Mouse (Mus musculus) forebrain, embryonic 12.5 days (tissue): ENCODE results near the gene Retsat. TPM values are rescaled to one million over a fixed set of nuclear protein-coding genes. Genes with fewer than 3 reads are reported as not detected.

ENCODE experiments used
- ATAC-seq: fragments of 200-750 bp; cut with Nextera tagmentation; 2 replicates; pipeline ENCODE4 v1.8.0; 2017; ENCODE audit warnings: moderate TSS enrichment; ENCODE audit not compliant: low FRiP score
- H3K27ac ChIP-seq: fragments of 300-500 bp; sonication (generic); 2 replicates; pipeline ENCODE4 v1.5.1; 2016; ENCODE audit warnings: mild to moderate bottlenecking
- H3K27me3 ChIP-seq: fragments of 300-500 bp; sonication (generic); 2 replicates; pipeline ENCODE4 v1.6.1; 2016; ENCODE audit warnings: mild to moderate bottlenecking
- H3K36me3 ChIP-seq: fragments of 300-500 bp; sonication (generic); replicated peaks from 2 replicates; pipeline ENCODE4 v1.6.1; 2016; ENCODE audit warnings: mild to moderate bottlenecking
- H3K4me1 ChIP-seq: fragments of 300-500 bp; sonication (generic); 2 replicates; pipeline ENCODE4 v1.6.1; 2016
- H3K4me2 ChIP-seq: fragments of 300-500 bp; sonication (generic); 2 replicates; pipeline ENCODE4 v1.6.1; 2016; ENCODE audit warnings: mild to moderate bottlenecking, moderate library complexity
- H3K4me3 ChIP-seq: fragments of 300-500 bp; sonication (generic); replicated peaks from 2 replicates; pipeline ENCODE4 v1.5.1; 2016; ENCODE audit warnings: mild to moderate bottlenecking
- H3K9ac ChIP-seq: fragments of 300-500 bp; sonication (generic); 2 replicates; pipeline ENCODE4 v1.6.1; 2016; ENCODE audit warnings: mild to moderate bottlenecking
- H3K9me3 ChIP-seq: fragments of 300-500 bp; sonication (generic); 2 replicates; pipeline ENCODE4 v1.6.1; 2016
- WGBS: fragments of 180-500 bp; shearing (Covaris S2); methylation state at CpG from one replicate; pipeline ENCODE4 v1.1.7; 2016; 5-methylcytosine and 5-hydroxymethylcytosine counted together
- polyA plus RNA-seq: library from polyadenylated mRNA; unstranded; fragments of >200 nt; fragmentation: Nextera tagmentation; extraction: Ambion mirVana; gene quantifications from 2 replicates; pipeline ENCODE4 v1.2.1, GENCODE M21; 2016

Retsat gene
- polyA plus RNA-seq, 1 experiment from 2014 or later: 4.6 TPM

DNA sequence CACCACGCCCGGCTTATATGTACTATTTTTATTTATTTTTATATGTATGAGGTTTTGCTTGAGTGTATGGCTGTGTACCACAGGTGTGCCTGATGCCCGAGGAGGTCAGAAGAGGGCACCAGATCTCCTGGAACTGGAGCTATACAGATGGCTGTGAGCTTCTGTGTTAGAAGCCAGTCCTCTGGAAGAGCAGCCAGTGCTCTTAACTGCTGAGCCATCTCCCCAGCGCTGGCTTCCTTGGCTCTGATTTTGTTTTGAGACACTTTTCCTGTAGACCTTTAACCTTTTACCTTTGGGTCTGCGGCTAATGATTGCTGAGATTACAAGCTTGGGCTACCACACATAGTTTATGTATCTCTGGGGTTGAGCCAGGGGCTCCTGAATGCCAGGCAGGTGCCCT lies 30.8 kb upstream of the Retsat start:
- H3K4me3 ChIP-seq: no peak overlapping the region
- peaks cover 6% of the 10 kb centered on the region; the same call in 1 of the 2 replicates for H3K36me3 ChIP-seq
- H3K4me1 ChIP-seq: peaks cover 4% of the 10 kb centered on the region; the same call in 1 of the 2 replicates
- no peak overlapping the region for H3K27ac ChIP-seq
- H3K9ac ChIP-seq: no peak overlapping the region
- ATAC-seq: no peak
- WGBS: 90% methylated on average over 5 of the region's 5 CpGs
- no peaks in the 10 kb centered on the region for H3K9me3 ChIP-seq
- H3K27me3 ChIP-seq: no peaks in the 10 kb centered on the region
- H3K4me2 ChIP-seq: no peak overlapping the region

DNA sequence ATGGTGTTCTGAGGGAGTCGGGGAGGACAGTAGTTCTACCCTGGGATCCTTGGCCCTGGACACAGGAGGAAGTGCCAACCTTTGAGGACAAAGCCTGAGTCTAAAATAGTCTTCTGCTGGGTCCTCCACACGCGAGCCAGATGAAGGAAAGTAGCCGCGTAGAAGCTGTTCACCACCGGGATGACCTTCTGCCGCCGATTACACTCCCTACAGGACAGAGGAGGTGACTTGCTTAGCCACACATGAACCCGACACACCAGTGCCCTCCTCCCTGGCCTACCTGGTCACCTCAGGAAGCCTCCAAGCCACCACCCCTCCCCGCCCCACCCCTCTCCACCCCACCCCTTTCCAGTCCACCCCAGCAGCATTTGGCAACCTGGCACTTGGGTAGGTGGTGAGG lies 29.5 kb upstream of the Retsat start:
- H3K36me3 ChIP-seq: peaks cover 6% of the 10 kb centered on the region
- H3K4me2 ChIP-seq: no peak overlapping the region
- WGBS: 93% methylated on average over 10 of the region's 10 CpGs
- H3K9ac ChIP-seq: no peak overlapping the region
- H3K4me3 ChIP-seq: no peak overlapping the region
- no peak for ATAC-seq
- no peaks in the 10 kb centered on the region for H3K27me3 ChIP-seq
- H3K9me3 ChIP-seq: no peaks in the 10 kb centered on the region
- H3K4me1 ChIP-seq: peaks cover 4% of the 10 kb centered on the region; the same call in 1 of the 2 replicates
- no peak overlapping the region for H3K27ac ChIP-seq

DNA sequence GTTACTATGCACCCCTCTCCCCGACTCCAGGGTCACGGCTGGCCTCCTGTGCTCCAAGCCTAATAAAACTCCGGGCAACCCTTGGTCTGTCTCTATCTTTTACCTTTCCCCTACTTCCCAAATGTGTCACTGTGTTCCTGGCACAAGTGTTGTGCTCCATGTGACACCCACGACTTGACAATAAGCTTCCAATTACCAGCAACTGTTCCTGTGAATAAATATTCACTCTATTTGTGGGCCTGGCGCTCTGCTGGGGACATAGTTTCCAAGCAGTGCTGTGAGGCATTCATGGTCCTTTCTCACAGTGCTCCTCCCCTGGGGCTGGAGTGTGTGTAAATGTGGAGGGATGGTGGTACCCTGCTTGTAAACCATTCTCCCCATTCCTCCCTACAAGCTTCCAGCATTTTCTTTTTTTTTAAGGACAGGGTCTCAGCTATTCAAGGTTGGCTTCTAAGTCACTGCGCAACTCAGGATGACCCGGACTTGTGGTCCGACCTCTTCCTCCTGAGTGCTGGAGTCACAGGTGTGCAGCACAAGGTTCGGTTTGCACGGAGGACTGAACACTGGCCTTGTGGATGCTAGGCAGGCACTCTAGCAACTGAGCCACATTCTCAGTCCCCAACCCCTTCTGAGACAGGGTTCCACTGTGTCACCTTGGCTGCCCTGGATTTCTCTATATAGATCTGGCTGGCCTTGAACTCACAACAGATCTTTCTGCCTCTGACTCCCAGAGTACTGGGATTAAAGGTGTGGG lies 27.5 kb upstream of the Retsat start:
- no peak for ATAC-seq
- 86% methylated on average over 10 of the region's 10 CpGs for WGBS

DNA sequence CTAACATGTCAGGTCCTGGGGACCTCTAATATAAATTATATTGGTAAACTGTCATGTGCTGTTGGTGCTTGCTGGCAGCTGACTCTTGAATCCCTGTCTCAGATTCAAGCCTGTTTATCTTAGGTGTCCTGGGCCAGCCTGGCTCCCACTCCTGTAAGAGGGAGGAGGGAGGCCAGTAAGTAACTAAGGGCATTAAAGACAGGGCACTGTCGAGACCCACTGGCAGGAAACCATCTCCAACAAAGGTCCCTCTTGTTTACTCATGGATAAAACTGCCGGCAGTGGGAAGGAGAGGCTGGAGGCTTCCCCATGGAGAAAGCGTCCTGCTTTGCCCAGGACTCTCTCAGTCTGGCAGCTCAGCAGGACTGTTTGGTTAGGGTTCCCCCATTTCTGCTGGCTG lies 26.4 kb upstream of the Retsat start:
- Histone ChIP-seq H3K9me3 (no peaks in the 10 kb centered on the region), H3K4me1 (no peaks in the 10 kb centered on the region), H3K9ac (no peak overlapping the region), H3K36me3 (peaks cover 7% of the 10 kb centered on the region), H3K4me2 (no peak overlapping the region), H3K27me3 (no peaks in the 10 kb centered on the region), H3K27ac (no peak overlapping the region), H3K4me3 (no peak overlapping the region)
- WGBS: 55% methylated on average over 3 of the region's 3 CpGs
- no peak for ATAC-seq

More for the DNA sequence above, 27.5 kb upstream of the Retsat start:
- H3K9ac ChIP-seq: no peak overlapping the region
- no peak overlapping the region for H3K4me3 ChIP-seq
- peaks cover 1% of the 10 kb centered on the region; the same call in 1 of the 2 replicates for H3K4me1 ChIP-seq
- no peaks in the 10 kb centered on the region for H3K27me3 ChIP-seq
- H3K4me2 ChIP-seq: no peak overlapping the region
- no peak overlapping the region for H3K27ac ChIP-seq
- peaks cover 6% of the 10 kb centered on the region for H3K36me3 ChIP-seq
- no peaks in the 10 kb centered on the region for H3K9me3 ChIP-seq

DNA sequence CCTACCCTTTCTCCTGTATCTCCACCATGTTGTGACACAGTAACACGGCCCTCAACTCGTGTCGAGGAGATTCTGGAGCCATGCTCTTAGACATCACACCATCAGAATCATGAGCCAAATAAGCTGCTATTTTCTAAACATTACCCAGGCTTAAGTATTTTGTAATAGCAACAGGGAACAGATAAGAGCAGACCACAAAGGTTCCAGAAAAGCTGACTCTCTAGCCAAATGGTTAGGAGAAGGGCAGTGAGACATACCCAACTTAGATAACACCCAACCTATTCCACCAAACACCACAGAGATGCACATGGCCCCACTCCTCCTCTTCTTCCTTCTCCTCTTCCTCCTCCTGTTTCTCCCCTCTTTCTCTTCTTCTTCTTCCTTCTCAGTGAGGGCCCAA lies 22.2 kb upstream of the Retsat start:
- H3K9ac ChIP-seq: no peak overlapping the region
- H3K4me1 ChIP-seq: no peaks in the 10 kb centered on the region
- no peak for ATAC-seq
- H3K27me3 ChIP-seq: no peaks in the 10 kb centered on the region
- no peak overlapping the region for H3K27ac ChIP-seq
- H3K4me3 ChIP-seq: no peak overlapping the region
- H3K4me2 ChIP-seq: no peak overlapping the region
- H3K36me3 ChIP-seq: peaks cover 12% of the 10 kb centered on the region
- WGBS: 93% methylated on average over 3 of the region's 3 CpGs
- no peaks in the 10 kb centered on the region for H3K9me3 ChIP-seq

DNA sequence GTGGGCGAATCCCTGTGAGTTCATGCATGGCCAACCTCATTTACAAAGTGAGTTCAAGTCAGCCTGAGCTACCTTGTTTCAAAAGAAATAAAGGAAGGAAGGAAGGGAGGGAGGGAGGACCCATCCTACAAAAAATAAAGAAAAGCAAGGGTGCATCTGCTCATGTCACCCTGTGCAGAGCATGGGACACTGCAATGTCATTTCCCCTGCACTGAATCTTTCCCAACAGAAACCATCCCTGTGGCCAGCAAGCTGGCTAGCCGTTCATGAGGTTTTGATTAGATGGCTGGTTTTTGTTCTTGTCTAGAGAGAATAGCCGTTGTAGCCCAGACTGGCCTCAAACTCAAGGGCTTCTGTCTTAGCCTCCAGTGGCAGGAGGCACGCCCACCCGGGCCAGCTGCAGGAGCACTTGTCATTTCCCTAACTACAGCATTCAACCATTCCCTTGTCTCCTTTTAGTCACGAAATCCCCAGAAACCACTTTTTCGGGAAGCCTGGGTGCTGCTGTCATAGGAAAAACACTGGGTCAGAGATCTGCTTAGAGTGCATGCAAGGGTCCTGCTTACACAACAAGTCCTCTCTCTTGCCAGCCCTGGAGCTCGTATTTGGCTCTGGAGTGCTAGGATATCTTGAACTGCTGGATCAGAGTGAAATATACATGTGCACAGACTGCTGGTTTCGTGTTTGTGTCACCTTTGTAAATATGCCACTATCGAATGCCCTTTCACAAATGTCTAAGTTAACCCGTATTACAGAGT lies 16.5 kb upstream of the Retsat start:
- peaks cover 15% of the 10 kb centered on the region; the same call in 1 of the 2 replicates for H3K36me3 ChIP-seq
- no peak overlapping the region for H3K4me2 ChIP-seq
- H3K4me1 ChIP-seq: no peaks in the 10 kb centered on the region
- no peak overlapping the region for H3K9ac ChIP-seq
- no peak overlapping the region for H3K4me3 ChIP-seq
- ATAC-seq: no peak
- H3K27me3 ChIP-seq: no peaks in the 10 kb centered on the region
- WGBS: 72% methylated on average over 11 of the region's 11 CpGs
- H3K27ac ChIP-seq: no peak overlapping the region
- H3K9me3 ChIP-seq: no peaks in the 10 kb centered on the region

DNA sequence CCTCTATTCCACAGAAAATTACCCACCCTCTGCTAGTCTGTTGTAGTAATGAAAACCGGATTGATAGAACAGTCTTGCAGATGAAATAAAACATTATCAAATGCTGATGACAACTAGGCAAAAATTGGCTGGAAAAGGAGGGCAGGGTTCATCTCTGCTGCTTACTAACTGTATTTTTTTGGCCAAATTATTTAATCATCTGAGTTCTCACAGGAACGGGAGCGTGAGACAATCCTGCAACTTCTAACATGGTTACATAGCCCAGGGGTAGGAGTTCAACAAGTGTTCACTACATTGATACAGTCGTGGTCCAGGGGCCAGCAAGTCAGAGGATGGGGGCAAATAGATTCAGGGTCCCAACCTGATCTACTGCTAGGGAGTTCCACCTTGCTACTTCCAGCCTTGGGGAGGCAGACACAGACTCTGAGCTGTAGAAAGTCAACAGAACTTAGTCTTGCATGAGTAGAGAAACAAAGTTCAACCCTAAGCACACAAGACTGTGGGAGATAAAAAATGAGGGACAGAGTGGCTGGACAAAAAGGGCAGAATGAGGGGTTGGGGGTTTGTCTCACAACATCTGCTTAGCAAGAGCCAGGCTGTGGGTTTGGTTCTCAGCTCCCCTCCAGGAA lies 14.9 kb upstream of the Retsat start:
- H3K4me3 ChIP-seq: no peak overlapping the region
- H3K27ac ChIP-seq: no peak overlapping the region
- no peaks in the 10 kb centered on the region for H3K4me1 ChIP-seq
- WGBS: 88% methylated on average over 4 of the region's 4 CpGs
- no peak overlapping the region for H3K4me2 ChIP-seq
- no peaks in the 10 kb centered on the region for H3K9me3 ChIP-seq
- H3K36me3 ChIP-seq: peaks cover 11% of the 10 kb centered on the region; the same call in 1 of the 2 replicates
- no peak overlapping the region for H3K9ac ChIP-seq
- no peak for ATAC-seq
- H3K27me3 ChIP-seq: no peaks in the 10 kb centered on the region

DNA sequence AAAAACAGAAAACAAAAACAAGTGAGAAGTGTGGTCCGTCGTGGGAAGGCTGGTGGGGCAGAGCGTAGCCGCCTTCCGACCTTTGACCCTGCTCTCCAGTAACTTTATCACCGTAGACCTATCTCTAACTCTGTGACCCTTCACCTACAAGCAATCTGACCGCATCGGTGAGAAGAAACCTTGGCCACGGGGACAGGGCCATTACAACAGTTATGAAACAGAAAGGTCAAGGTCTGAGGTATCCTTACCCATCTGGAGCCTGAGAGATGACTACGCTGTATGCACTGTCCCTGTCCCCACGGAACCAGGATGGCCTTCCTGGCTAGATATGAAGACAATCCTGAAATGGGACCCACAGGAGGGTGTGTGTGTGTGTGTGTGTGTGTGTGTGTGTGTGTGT lies 14.1 kb upstream of the Retsat start:
- WGBS: 86% methylated on average over 11 of the region's 11 CpGs
- ATAC-seq: no peak

DNA sequence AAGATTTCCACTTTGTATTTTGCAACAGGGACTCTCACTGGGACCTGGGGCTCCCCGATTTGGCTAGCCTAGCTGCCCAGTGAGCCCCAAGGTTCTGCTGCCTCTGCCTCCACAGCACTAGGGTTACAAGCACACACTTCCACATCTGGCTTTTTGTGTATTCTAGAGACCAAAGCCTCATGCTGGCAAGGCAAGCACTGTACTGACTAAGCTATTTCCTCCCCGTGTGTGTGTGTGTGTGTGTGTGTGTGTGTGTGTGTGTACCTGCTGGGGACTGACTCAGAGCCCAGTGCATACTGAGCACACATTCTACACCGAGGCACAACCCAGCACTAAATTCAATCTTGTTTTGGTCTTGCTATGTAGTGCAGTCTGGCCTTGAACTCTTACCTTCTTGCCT lies 11.6 kb upstream of the Retsat start:
- no peak for ATAC-seq
- Histone ChIP-seq H3K4me1 (no peaks in the 10 kb centered on the region), H3K27ac (no peak overlapping the region), H3K9me3 (no peaks in the 10 kb centered on the region), H3K9ac (no peak overlapping the region), H3K36me3 (peaks cover 3% of the 10 kb centered on the region; the same call in 1 of the 2 replicates), H3K27me3 (no peaks in the 10 kb centered on the region), H3K4me2 (no peak overlapping the region), H3K4me3 (no peak overlapping the region)
- WGBS: 82% methylated on average over 3 of the region's 3 CpGs

More for the DNA sequence above, 14.1 kb upstream of the Retsat start:
- H3K27me3 ChIP-seq: no peaks in the 10 kb centered on the region
- H3K36me3 ChIP-seq: peaks cover 9% of the 10 kb centered on the region; the same call in 1 of the 2 replicates
- H3K9ac ChIP-seq: no peak overlapping the region
- H3K4me3 ChIP-seq: no peak overlapping the region
- H3K27ac ChIP-seq: no peak overlapping the region
- H3K9me3 ChIP-seq: no peaks in the 10 kb centered on the region
- H3K4me2 ChIP-seq: no peak overlapping the region
- H3K4me1 ChIP-seq: no peaks in the 10 kb centered on the region

DNA sequence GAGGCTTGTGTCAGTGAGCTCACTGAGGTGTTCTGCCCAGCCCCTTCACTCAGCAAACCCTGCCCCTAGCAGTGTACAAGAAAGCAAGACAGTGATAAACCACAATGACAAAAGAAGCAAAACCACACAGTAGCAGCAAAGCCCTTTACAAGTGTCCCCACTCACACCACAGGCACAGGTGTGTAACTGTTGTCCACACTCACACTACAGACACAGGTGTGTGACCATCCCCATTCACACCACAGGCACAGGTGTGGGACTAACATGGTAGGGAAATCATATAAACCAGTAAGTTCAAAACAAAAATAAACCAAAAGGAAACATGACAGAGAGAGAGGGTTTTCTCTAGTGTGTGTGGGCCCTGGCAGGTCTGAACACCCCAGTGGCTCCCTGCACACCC lies 10.0 kb upstream of the Retsat start:
- H3K9ac ChIP-seq: no peak overlapping the region
- H3K9me3 ChIP-seq: no peaks in the 10 kb centered on the region
- no peak overlapping the region for H3K4me2 ChIP-seq
- H3K36me3 ChIP-seq: peaks cover 3% of the 10 kb centered on the region; the same call in 1 of the 2 replicates
- H3K27ac ChIP-seq: no peak overlapping the region
- no peak for ATAC-seq
- no peak overlapping the region for H3K4me3 ChIP-seq
- no peaks in the 10 kb centered on the region for H3K4me1 ChIP-seq
- H3K27me3 ChIP-seq: no peaks in the 10 kb centered on the region

DNA sequence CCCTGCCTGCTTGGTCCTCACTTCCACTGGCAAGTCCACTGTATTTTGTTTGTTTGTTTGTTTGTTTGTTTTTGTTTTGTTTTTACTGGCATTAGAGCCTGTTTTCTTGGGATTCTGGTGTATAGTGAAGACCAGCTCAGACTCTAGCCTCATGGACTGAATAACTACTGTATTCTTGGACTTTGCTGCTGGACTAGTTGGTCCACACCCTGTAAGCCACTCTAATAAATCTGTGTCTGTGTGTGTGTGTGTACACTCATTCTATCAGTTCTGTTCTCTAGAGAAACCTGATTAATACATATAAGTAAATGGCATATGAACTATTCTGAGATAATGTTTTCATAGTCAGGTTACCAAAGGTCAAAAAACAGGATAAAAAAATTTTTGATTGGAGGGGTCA lies 8.2 kb upstream of the Retsat start:
- ATAC-seq: no peak
- H3K36me3 ChIP-seq: peaks cover 3% of the 10 kb centered on the region; the same call in 1 of the 2 replicates
- H3K9ac ChIP-seq: no peak overlapping the region
- no peak overlapping the region for H3K4me3 ChIP-seq
- no peak overlapping the region for H3K27ac ChIP-seq
- H3K9me3 ChIP-seq: no peaks in the 10 kb centered on the region
- H3K4me2 ChIP-seq: no peak overlapping the region
- H3K4me1 ChIP-seq: no peaks in the 10 kb centered on the region
- H3K27me3 ChIP-seq: no peaks in the 10 kb centered on the region

DNA sequence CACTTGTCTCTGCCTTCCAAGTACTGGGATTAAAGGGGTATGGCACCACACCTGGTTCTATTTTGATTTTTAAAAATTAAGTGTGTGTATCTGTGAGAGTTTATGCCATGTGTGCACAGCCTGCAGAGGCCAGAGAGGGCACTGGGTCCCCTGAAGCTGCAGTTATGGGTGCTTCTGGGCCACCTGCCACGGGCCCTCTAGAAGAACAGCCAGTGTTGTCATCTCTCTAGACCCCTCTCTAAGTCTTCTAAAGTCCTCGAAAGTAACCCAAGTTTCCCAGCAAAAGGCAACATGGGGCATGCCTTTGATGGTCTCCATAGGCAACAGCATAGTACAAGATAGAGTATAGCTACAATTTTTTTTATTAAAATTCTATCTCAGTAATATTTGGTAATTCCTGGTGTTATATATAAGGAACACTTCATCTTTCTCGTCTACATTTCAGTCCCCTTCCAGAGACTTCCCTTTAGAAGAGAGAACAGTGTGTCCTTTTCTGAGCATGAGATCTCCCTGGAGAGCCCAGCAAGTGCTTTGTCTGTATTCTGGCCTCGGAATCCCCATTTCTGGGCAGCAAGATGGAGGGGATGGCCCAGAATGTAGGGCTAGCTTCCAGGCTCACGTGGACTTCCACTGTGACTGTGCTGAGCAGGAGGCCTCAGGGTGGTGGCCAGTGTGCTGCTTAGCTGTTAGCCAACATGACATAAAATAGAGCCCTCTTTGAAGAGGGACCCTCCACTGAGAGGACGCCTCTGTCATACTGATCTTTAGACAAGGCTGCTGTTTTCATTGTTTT lies 5.1 kb upstream of the Retsat start:
- H3K4me3 ChIP-seq: no peak overlapping the region
- H3K27ac ChIP-seq: no peak overlapping the region
- H3K4me2 ChIP-seq: no peak overlapping the region
- H3K9ac ChIP-seq: no peak overlapping the region
- no peak for ATAC-seq
- H3K27me3 ChIP-seq: no peaks in the 10 kb centered on the region
- peaks cover 13% of the 10 kb centered on the region for H3K4me1 ChIP-seq
- H3K9me3 ChIP-seq: no peaks in the 10 kb centered on the region
- WGBS: 81% methylated on average over 6 of the region's 6 CpGs
- H3K36me3 ChIP-seq: no peaks in the 10 kb centered on the region
